Mouse (Mus musculus) MEL (cell line): ENCODE data around the gene Csnk1g2.

Experiments used
- CHD2 ChIP-seq: IDR thresholded peaks from 2 replicates; pipeline ENCODE4 v1.6.1; 2011; ENCODE audit warnings: low read length, improper control_type of control experiment
- CTCF ChIP-seq, 3 experiments: IDR thresholded peaks in 2 of 3; conservative IDR thresholded peaks in 1 of 3; 2 replicates each; pipeline ENCODE4 v1.5.1; 2011 to 2012; ENCODE audit warnings: low read length in 3 of 3, low read depth in 2 of 3, mild to moderate bottlenecking in 2 of 3, improper control_type of control experiment in 1 of 3, inconsistent platforms in 1 of 3, mixed read lengths in 1 of 3, moderate library complexity in 1 of 3; ENCODE audit not compliant: control insufficient read depth in 1 of 3, insufficient read depth in 1 of 3, poor library complexity in 1 of 3, severe bottlenecking in 1 of 3
- EP300 ChIP-seq, 2 experiments: IDR thresholded peaks; 2 replicates each; pipeline ENCODE4 v1.6.1; 2011; ENCODE audit warnings: improper control_type of control experiment in 2 of 2, low read length in 2 of 2, low read depth in 1 of 2, mild to moderate bottlenecking in 1 of 2
- HCFC1 ChIP-seq: IDR thresholded peaks from 2 replicates; pipeline ENCODE4 v1.6.1; 2012; ENCODE audit warnings: low read depth, mild to moderate bottlenecking, inconsistent platforms, low read length, improper control_type of control experiment, moderate library complexity
- MAZ ChIP-seq: IDR thresholded peaks from 2 replicates; pipeline ENCODE4 v1.6.1; 2012; ENCODE audit warnings: low read depth, mild to moderate bottlenecking, inconsistent platforms, low read length, improper control_type of control experiment
- NELFE ChIP-seq: IDR thresholded peaks from 2 replicates; pipeline ENCODE4 v1.6.1; 2011; ENCODE audit warnings: low read depth, low read length, improper control_type of control experiment
- NRF1 ChIP-seq: IDR thresholded peaks from 2 replicates; pipeline ENCODE4 v1.6.1; 2014; ENCODE audit warnings: low read depth, mild to moderate bottlenecking, inconsistent platforms, low read length, improper control_type of control experiment, moderate library complexity; ENCODE audit not compliant: poor library complexity, insufficient read depth, severe bottlenecking
- POLR2A ChIP-seq, 2 experiments: IDR thresholded peaks; 2 replicates each; pipeline ENCODE4 v1.6.1; 2011 to 2012; ENCODE audit warnings: low read length in 2 of 2, mild to moderate bottlenecking in 2 of 2, control low read depth in 1 of 2, improper control_type of control experiment in 1 of 2, low read depth in 1 of 2, moderate library complexity in 1 of 2; ENCODE audit not compliant: control insufficient read depth in 1 of 2, insufficient read depth in 1 of 2, poor library complexity in 1 of 2
- POLR2AphosphoS2 ChIP-seq: IDR thresholded peaks from 2 replicates; pipeline ENCODE4 v1.6.1; 2011; ENCODE audit warnings: low read length, improper control_type of control experiment
- RCOR1 ChIP-seq: IDR thresholded peaks from 2 replicates; pipeline ENCODE4 v1.6.1; 2012; ENCODE audit warnings: low read depth, mild to moderate bottlenecking, inconsistent platforms, low read length, improper control_type of control experiment
- SIN3A ChIP-seq: IDR thresholded peaks from 2 replicates; pipeline ENCODE4 v1.6.1; 2012; ENCODE audit warnings: low read length, improper control_type of control experiment, inconsistent platforms
- ZC3H11A ChIP-seq: IDR thresholded peaks from 2 replicates; pipeline ENCODE4 v1.6.1; 2012; ENCODE audit warnings: low read depth, mild to moderate bottlenecking, inconsistent platforms, low read length, improper control_type of control experiment

GRCm38 (mm10) chr10:80584045-80584488 is 38.6 kb upstream of the Csnk1g2 start:
- TF ChIP-seq RCOR1 (no peak), CTCF (IDR thresholded peaks at IDR 0.05 in 2 of 3, conservative IDR thresholded peaks at IDR 0.05 in 1 of 3; ENCODE audit: control insufficient read depth in 1 of 3, insufficient read depth in 1 of 3, low read depth in 2 of 3, low read length in 3 of 3, poor library complexity in 1 of 3, severe bottlenecking in 1 of 3) (no peak), SIN3A (no peak), MAZ (no peak), POLR2A (IDR thresholded peaks at IDR 0.05; ENCODE audit: control insufficient read depth in 1 of 2, insufficient read depth in 1 of 2, low read depth in 1 of 2, low read length in 2 of 2, poor library complexity in 1 of 2) (no peak), EP300 (IDR thresholded peaks at IDR 0.05; ENCODE audit: low read depth in 1 of 2, low read length in 2 of 2) (no peak), ZC3H11A (no peak), NRF1 (no peak), HCFC1 (no peak), NELFE (no peak), POLR2AphosphoS2 (no peak), CHD2 (no peak)
